Mouse (Mus musculus): ENCODE data around the gene Atg7. TPM values are rescaled to one million over a fixed set of nuclear protein-coding genes. Genes with fewer than 3 reads are reported as not detected.
A peak's percentile ranks its signal among the peaks of the same experiment; 100 is the strongest.
"Not testable (repeated sequence)": the region's sequence is repeated elsewhere in the genome, so short reads cannot be mapped to it uniquely, and the experiment has no call there.

Atg7 gene
- 21.0 and 22.4 TPM in 2 replicates for polyA plus RNA-seq (2015; fragmentation: Nextera tagmentation; extraction: Ambion mirVana)

- Histone ChIP-seq H3K27me3 (no peaks in the 10 kb centered on the region), H3K36me3 (no peaks in the 10 kb centered on the region), H3K9me3 (replicated peaks) (no peaks in the 10 kb centered on the region), H3K27ac (replicated peaks) (peak within 1 kb of the TSS; percentile 31; the same call in 1 of the 2 replicates), H3K4me1 (peaks cover 6% of the 10 kb centered on the region), H3K9ac (peak within 1 kb of the TSS; percentile 26), H3K4me3 (replicated peaks) (peak within 1 kb of the TSS; percentile 61), H3K4me2 (replicated peaks) (peak within 1 kb of the TSS; percentile 71)
- under 1% methylated on average over 38 of the region's 38 CpGs for WGBS
- peak; percentile 80 for ATAC-seq (ENCODE audit: insufficient number of reproducible peaks, low FRiP score, low TSS enrichment, low read depth)
Observed at GRCm38 (mm10) chr6:114642601-114643528, at the start of gene Atg7. Gene Atg7, plus strand, starts transcription at chr6:114643097.

- not testable (repeated sequence) for H3K36me3 ChIP-seq; H3K4me1 ChIP-seq; H3K27ac ChIP-seq (replicated peaks); H3K9me3 ChIP-seq (replicated peaks); H3K4me3 ChIP-seq (replicated peaks); H3K4me2 ChIP-seq (replicated peaks); H3K9ac ChIP-seq; ATAC-seq (ENCODE audit: insufficient number of reproducible peaks, low FRiP score, low TSS enrichment, low read depth); H3K27me3 ChIP-seq
- WGBS = 2% methylated on average over 9 of the region's 17 CpGs
Observed at GRCm38 (mm10) chr6:114614076-114614475, 28.8 kb upstream of the Atg7 start.

DNA sequence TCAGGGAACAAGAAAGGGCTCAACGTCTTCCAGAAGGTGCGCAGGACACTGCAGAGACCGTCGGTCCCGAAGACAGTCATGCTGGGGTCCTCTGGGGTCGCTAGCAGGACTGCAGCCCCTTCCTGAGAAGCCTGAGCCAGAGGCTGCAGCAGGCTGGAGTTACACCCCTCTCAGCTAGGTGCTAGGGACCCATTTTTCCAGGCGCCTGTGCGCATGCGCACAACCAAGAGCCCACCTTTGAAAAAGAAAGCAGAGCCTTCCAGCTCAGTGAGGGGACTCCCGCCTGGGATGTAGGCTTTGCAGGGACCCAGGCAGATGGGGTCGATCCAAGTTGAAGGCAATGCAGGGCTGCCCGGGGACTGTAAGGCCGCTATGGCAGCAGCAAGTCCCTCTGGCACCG, 9.0 kb upstream of the Atg7 start:
- not testable (repeated sequence) for H3K4me2 ChIP-seq (replicated peaks); H3K36me3 ChIP-seq; H3K4me1 ChIP-seq; ATAC-seq (ENCODE audit: insufficient number of reproducible peaks, low FRiP score, low TSS enrichment, low read depth); H3K27me3 ChIP-seq; H3K9me3 ChIP-seq (replicated peaks); H3K27ac ChIP-seq (replicated peaks); H3K4me3 ChIP-seq (replicated peaks); H3K9ac ChIP-seq
- WGBS = no CpG with 5 or more reads among the region's 14 CpGs

GRCm38 (mm10) chr6:114643716-114644115, 819 bp downstream of the Atg7 start:
- no peak for ATAC-seq (ENCODE audit: insufficient number of reproducible peaks, low FRiP score, low TSS enrichment, low read depth)
- WGBS = 33% methylated on average over 8 of the region's 8 CpGs
- no peaks in the 10 kb centered on the region for H3K9me3 ChIP-seq (replicated peaks)

GRCm38 (mm10) chr6:114644531-114644930, 1.6 kb downstream of the Atg7 start:
- Histone ChIP-seq H3K4me2 (replicated peaks) (no peak overlapping the region), H3K4me1 (peaks cover 6% of the 10 kb centered on the region), H3K9ac (no peak overlapping the region), H3K4me3 (replicated peaks) (no peak overlapping the region), H3K27ac (replicated peaks) (no peak overlapping the region), H3K9me3 (replicated peaks) (no peaks in the 10 kb centered on the region), H3K36me3 (no peaks in the 10 kb centered on the region), H3K27me3 (no peaks in the 10 kb centered on the region)
- WGBS = 82% methylated on average over 1 of the region's 1 CpGs
- no peak for ATAC-seq (ENCODE audit: insufficient number of reproducible peaks, low FRiP score, low TSS enrichment, low read depth)

More at GRCm38 (mm10) chr6:114643716-114644115, 819 bp downstream of the Atg7 start:
- Histone ChIP-seq H3K9ac (peak overlapping the region; percentile 26), H3K4me3 (replicated peaks) (peak overlapping the region; percentile 61), H3K27me3 (no peaks in the 10 kb centered on the region), H3K27ac (replicated peaks) (no peak overlapping the region), H3K4me2 (replicated peaks) (peak overlapping the region; percentile 71), H3K36me3 (no peaks in the 10 kb centered on the region), H3K4me1 (peaks cover 6% of the 10 kb centered on the region)

DNA sequence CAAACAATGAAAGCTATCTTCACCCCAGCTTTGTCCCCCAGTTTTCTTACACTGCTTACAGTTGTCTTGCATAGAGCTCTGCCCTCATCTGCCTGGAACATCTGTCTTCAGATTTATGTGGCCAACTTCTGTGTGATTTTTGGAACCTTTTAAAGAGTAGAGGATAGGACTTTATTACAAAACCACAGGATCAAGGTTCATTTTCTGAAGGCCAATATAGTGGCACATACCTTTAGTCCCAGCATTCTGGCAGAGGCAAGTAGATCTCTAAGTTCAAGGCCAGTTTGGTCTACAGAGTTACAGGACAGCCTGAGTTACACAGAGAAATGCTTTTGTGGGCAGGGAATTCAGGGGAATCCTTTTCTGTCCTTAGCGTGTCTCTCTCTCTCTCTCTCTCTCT, 3.3 kb downstream of the Atg7 start:
- H3K27me3 ChIP-seq = no peaks in the 10 kb centered on the region
- H3K9ac ChIP-seq = no peak overlapping the region
- no peak for ATAC-seq (ENCODE audit: insufficient number of reproducible peaks, low FRiP score, low TSS enrichment, low read depth)
- WGBS = 82% methylated on average over 1 of the region's 1 CpGs
- H3K4me3 ChIP-seq (replicated peaks) = no peak overlapping the region
- no peaks in the 10 kb centered on the region for H3K9me3 ChIP-seq (replicated peaks)
- no peak overlapping the region for H3K4me2 ChIP-seq (replicated peaks)
- H3K36me3 ChIP-seq = no peaks in the 10 kb centered on the region
- no peak overlapping the region for H3K27ac ChIP-seq (replicated peaks)
- H3K4me1 ChIP-seq = peaks cover 6% of the 10 kb centered on the region

DNA sequence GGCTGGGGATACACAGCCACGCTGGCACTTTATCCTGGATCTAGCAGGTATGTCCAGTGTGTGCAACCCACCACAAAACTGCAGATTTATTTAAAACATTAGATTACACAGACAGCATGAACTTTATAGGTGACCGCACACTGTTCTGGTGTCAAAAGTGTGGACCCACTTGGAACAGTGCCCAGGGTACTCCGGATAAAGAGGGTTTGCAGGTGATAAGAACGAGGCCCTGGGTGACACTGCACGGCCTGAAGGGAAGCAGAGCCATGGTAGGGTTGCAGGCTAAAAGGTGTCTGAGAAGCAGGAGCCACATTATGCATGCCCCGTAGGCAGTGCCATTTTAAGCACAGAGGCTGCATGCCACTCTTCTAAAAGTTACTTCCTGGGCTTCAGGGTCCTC, 4.1 kb downstream of the Atg7 start:
- no peak overlapping the region for H3K4me3 ChIP-seq (replicated peaks)
- no peak overlapping the region for H3K9ac ChIP-seq
- H3K36me3 ChIP-seq = no peaks in the 10 kb centered on the region
- ATAC-seq (ENCODE audit: insufficient number of reproducible peaks, low FRiP score, low TSS enrichment, low read depth) = no peak
- no peaks in the 10 kb centered on the region for H3K9me3 ChIP-seq (replicated peaks)
- H3K27ac ChIP-seq (replicated peaks) = no peak overlapping the region
- no peaks in the 10 kb centered on the region for H3K27me3 ChIP-seq
- peaks cover 6% of the 10 kb centered on the region for H3K4me1 ChIP-seq
- H3K4me2 ChIP-seq (replicated peaks) = no peak overlapping the region
- 86% methylated on average over 6 of the region's 6 CpGs for WGBS

GRCm38 (mm10) chr6:114648352-114649030, 5.6 kb downstream of the Atg7 start:
- WGBS = 86% methylated on average over 4 of the region's 4 CpGs

GRCm38 (mm10) chr6:114652209-114652608, 9.3 kb downstream of the Atg7 start:
- Histone ChIP-seq H3K9me3 (replicated peaks) (no peaks in the 10 kb centered on the region), H3K27me3 (no peaks in the 10 kb centered on the region), H3K36me3 (no peaks in the 10 kb centered on the region), H3K4me3 (replicated peaks) (no peak overlapping the region), H3K27ac (replicated peaks) (no peak overlapping the region), H3K4me1 (peaks cover 3% of the 10 kb centered on the region; the same call in 1 of the 2 replicates), H3K9ac (no peak overlapping the region), H3K4me2 (replicated peaks) (no peak overlapping the region)
- no peak for ATAC-seq (ENCODE audit: insufficient number of reproducible peaks, low FRiP score, low TSS enrichment, low read depth)
- WGBS = 48% methylated on average over 3 of the region's 3 CpGs

More at GRCm38 (mm10) chr6:114648352-114649030, 5.6 kb downstream of the Atg7 start:
- peaks cover 9% of the 10 kb centered on the region for H3K4me1 ChIP-seq
- no peak overlapping the region for H3K4me2 ChIP-seq (replicated peaks)
- no peaks in the 10 kb centered on the region for H3K36me3 ChIP-seq
- H3K9me3 ChIP-seq (replicated peaks) = no peaks in the 10 kb centered on the region
- no peak overlapping the region for H3K27ac ChIP-seq (replicated peaks)
- no peaks in the 10 kb centered on the region for H3K27me3 ChIP-seq
- no peak overlapping the region for H3K4me3 ChIP-seq (replicated peaks)
- no peak overlapping the region for H3K9ac ChIP-seq
- no peak for ATAC-seq (ENCODE audit: insufficient number of reproducible peaks, low FRiP score, low TSS enrichment, low read depth)

DNA sequence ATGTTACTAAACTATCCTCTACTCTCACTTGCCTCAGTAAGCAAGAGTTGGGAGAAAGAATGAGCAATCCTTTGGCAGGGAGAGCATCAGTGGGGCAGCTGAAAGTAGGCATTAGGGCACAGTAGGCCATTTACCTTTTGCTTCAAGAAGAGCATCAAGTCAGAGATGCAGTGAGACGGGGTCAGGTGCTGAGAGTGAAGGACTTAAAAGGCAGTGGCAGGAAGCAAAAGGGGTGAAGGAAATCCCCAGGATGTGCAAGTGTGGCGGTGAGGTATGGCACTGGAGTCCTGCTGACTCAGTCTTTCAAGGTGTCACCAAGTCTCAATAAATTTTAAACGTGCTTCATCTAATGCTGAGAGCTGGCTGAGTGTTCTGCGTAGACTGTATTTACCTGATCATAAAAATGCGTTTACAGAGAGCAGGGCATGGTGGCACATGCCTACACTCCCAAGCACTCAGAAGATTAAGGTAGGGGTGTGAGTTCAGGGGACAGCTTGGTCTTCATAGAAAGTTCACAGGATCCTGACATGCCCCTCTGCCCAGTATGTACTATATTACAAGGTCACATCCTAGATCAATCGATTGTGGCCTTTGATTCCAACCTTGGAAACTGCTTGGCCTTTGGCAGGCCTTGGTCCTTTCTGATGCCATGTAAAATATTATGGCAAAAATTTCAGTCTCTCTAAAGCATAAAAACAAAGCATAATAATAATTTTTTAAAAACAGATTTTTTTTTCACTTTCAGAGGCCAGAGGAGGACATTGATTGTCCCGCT, 14.1 kb downstream of the Atg7 start:
- H3K27me3 ChIP-seq = no peaks in the 10 kb centered on the region
- no peak overlapping the region for H3K4me2 ChIP-seq (replicated peaks)
- no peak overlapping the region for H3K27ac ChIP-seq (replicated peaks)
- H3K4me3 ChIP-seq (replicated peaks) = no peak overlapping the region
- H3K4me1 ChIP-seq = peaks cover 9% of the 10 kb centered on the region; the same call in 1 of the 2 replicates
- H3K9me3 ChIP-seq (replicated peaks) = no peaks in the 10 kb centered on the region
- H3K36me3 ChIP-seq = no peaks in the 10 kb centered on the region
- no peak for ATAC-seq (ENCODE audit: insufficient number of reproducible peaks, low FRiP score, low TSS enrichment, low read depth)
- H3K9ac ChIP-seq = no peak overlapping the region
- WGBS = 85% methylated on average over 7 of the region's 7 CpGs

DNA sequence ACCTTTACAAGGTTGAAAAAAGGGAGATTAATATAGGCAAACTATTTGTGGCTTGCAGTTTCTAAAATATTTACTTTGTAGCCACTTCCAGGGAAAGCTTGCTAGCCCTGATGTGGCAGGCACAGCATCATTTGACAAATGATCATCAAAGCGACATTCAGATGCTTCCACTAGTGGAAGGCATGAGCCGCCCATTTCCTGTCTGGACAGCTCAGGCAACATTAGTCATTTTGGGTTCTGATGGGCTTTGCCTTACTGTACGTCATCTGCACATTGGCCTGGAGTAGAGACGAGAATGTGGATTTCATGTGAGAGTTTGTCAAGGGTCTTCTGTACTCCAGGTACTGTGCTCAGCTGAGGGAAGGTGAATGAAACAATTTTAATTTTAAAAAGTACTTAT, 14.9 kb downstream of the Atg7 start:
- Histone ChIP-seq H3K27me3 (no peaks in the 10 kb centered on the region), H3K27ac (replicated peaks) (no peak overlapping the region), H3K4me1 (0 out of 2 replicates have a peak, but pooled peaks cover 6% of the 10 kb centered on the region), H3K9ac (no peak overlapping the region), H3K4me2 (replicated peaks) (no peak overlapping the region), H3K4me3 (replicated peaks) (no peak overlapping the region), H3K36me3 (no peaks in the 10 kb centered on the region), H3K9me3 (replicated peaks) (no peaks in the 10 kb centered on the region)
- ATAC-seq (ENCODE audit: insufficient number of reproducible peaks, low FRiP score, low TSS enrichment, low read depth) = no peak
- WGBS = 74% methylated on average over 4 of the region's 4 CpGs
